Mouse (Mus musculus) adrenal gland (tissue): ENCODE data around the gene Ndufs7.
"Not testable (repeated sequence)": the region's sequence is repeated elsewhere in the genome, so short reads cannot be mapped to it uniquely, and the experiment has no call there.

Experiments used
- intact Hi-C: fragments of 180-260 bp; cut with DNase I; formaldehyde crosslinking; loops from one replicate; pipeline ENCODE4 v1.15.1; 2025

Ndufs7 gene

DNA sequence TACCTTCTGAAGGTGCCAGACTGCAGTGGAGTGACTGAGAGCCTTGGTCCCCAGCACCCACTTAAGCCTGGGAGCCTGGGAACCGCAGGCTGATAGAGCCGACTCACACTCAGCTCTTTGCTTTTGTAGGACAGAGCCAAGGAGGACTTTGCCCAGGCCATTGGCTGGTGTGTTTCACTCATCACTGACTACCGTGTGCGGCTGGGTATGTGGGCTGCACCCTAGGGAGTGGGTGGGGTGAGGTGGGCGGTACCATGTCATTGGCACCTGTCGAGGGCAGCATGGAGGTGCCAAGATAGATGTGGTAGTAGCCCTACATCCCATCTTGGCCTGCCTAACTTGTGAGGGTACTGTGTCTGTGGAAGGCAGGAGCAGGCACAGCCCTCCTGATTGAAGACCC is 9.1 kb upstream of the Ndufs7 start:
- intact Hi-C loops: no loop called here

GRCm38 (mm10) chr10:80242088-80242487 is 6.8 kb upstream of the Ndufs7 start:
- intact Hi-C loops: no loop called here

DNA sequence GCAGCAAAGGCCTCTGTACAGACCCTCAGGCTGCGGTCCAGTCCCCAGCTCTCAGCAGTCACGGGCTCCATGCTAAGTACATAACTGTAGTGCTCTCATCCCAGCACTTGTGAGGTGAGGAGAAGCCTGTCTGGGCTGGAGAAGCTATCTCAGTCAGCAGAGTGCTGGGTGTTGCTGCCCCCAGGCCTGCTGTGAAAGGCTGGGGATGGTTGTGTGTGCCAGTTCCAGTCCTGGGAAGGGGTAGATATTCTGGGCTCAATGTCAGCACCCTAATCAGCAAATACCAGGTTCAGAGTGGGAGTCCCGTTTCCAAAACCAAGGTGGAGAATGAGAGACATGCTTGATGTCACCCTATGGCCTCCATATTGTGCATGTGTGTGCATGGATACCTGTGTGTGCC is 6.3 kb upstream of the Ndufs7 start:
- intact Hi-C loops: no loop called here

GRCm38 (mm10) chr10:80244791-80245399 is 4.0 kb upstream of the Ndufs7 start:
- intact Hi-C loops: loop anchor here (1.0 to 2.0 kb wide), 2 partner anchors 48 to 70 kb away; no protein-coding TSS in a partner anchor

DNA sequence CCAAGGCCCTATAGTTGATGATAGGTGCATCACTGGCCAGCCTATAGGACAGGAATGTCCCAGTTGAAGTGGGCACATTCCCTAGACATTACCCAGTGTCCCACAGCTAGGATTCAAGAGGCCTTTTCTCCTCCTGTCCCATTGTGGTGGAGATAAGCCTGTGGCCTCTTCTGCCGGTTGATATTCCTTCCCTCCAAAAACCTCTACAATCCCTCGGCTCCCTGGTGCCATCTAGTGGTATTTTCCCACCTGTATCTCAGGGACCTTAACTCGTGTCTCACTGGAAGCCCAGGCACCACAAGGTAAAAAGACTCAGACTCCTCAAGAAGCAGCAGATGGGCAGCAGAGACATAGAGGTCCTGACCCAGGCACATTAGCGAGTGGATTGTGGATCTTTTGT is 3.3 kb upstream of the Ndufs7 start:
- intact Hi-C loops: loop anchor here (1.0 to 2.0 kb wide), 2 partner anchors 49 to 70 kb away; no protein-coding TSS in a partner anchor

DNA sequence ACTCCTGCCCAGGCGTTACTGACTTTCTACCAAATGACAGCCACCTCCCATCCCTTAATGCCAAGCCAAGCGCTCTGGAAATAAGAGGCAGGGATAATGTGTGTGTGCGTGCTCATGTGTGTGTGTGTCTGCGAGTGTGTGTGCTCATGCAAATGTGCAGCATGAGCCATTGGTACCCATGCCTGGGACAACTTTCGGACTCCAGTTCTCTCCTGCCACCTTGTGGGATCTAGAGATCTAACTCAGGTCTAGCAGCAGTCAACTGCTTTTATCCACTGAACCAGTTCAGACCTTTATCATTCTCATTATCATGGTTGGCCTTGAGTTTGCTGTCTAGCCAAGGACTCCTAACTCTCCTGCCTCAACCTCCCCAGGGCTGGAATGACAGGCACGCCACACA is 1.1 kb upstream of the Ndufs7 start:
- intact Hi-C loops: no loop called here

DNA sequence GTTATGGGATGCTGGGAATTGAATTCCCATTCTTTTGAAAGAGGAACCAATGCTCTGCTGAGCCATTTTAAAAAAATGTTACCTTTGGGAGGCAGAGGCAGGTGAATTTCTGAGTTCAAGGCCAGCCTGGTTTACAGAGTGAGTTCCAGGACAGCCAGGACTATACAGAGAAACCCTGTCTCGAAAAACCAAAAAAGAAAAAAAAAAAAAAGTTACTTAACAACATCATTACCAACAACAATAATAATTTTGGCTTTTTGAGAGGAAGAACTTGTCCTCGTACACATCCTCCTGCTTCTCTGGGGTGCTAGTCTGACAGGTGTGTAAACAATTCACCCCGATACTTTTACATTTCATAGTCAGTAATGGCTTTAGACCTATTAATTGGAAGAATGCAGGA is 484 bp upstream of the Ndufs7 start:
- intact Hi-C loops: not testable (repeated sequence)

GRCm38 (mm10) chr10:80250059-80250458 is 1.1 kb downstream of the Ndufs7 start:
- intact Hi-C loops: no loop called here

GRCm38 (mm10) chr10:80250573-80250972 is 1.7 kb downstream of the Ndufs7 start:
- intact Hi-C loops: no loop called here

GRCm38 (mm10) chr10:80252011-80252410 is 3.1 kb downstream of the Ndufs7 start:
- intact Hi-C loops: no loop called here

DNA sequence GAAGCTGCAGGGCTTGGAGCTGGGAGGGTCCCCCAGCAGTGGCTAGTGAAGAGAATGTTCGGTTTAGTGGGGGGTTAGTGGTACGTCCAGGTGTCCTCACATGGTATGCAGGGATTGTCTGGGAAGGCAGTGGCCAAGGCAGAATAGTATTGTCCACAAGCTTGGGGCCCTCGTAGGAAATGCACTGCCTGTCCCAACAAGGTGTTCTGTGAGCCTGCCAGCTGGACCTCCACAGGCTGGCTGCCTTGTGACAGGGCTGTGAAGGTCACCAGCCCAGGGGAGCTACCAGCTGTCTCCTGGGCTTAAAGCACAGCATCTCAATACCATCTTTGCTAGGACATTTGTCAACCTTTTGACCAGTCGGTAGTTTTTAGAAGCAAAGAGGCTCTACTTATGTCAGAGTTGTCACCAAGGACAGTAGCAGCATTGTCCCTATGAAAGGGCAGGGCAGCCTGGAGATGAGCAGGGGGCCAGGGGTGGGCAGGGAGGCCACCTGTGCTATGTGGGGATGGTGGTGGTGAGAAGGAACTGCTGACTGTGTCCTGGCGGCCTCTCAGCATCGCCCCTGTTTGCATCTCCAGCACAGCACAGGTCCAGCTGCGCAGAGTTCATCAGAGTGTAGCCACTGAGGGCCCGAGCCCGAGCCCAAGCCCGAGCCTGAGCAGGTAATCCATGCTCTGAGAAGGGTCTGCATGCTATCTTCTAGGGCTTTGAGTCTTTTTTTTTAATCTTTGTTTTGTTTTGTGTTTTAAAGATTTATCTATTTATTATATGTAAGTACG is 3.8 kb downstream of the Ndufs7 start:
- intact Hi-C loops: no loop called here

DNA sequence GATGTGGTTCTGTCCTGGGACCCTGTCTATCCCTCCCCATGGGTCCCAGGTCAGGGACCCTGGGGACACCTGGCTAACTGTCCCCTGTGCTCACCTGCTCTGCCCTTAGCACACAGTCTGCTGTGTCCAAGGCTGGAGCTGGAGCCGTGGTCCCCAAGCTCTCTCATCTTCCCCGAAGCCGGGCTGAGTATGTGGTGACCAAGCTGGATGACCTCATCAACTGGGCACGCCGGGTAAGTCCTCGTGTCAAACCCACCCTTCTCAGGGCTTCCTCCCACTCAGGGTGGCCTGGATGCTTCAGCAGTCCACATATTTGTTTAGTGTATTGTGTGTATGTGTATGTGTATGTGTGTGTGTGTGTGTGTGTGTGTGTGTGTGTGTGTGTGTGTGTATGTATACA is 4.6 kb downstream of the Ndufs7 start:
- intact Hi-C loops: no loop called here

DNA sequence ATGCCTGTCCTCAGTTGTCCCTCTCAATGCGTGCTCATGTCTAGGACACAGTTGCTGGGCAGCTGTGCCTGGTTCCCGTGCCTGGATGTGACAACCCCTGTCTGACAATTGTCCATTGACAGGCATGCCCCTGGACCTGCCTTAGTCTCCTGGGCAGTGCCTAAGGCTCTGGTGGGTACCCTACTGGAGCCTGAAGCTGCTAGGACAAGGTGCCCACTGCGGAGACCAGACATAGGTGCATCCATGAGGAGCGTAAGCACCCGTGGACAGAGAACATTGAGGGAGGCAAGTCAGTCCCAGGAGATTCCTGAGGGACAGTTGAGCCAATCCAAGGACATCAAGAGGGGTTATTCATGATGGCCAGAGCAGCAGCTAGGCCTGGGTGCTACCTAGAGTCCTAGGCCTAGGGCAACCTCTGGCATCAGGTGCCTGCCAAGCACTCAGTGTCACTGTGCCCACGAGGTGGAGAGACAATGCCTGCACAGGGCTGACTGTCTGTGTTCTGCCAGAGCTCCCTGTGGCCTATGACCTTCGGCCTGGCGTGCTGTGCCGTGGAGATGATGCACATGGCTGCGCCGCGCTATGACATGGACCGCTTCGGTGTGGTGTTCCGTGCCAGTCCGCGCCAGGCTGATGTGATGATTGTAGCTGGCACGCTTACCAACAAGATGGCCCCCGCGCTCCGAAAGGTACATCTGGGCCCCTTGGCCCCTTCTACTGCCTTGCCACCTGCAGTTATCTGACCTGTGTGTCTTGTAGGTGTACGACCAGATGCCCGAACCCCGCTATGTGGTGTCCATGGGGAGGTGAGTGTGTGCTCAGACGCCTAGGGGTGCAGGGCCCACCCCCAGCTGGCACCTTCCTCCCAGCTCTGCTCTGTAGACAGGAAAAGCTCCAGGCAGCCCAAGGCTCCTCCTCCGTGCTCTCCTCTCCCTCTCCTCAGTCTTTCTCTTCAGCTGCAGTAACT is 5.7 kb downstream of the Ndufs7 start:
- intact Hi-C loops: no loop called here

GRCm38 (mm10) chr10:80255881-80256535 is 7.1 kb downstream of the Ndufs7 start:
- intact Hi-C loops: no loop called here

DNA sequence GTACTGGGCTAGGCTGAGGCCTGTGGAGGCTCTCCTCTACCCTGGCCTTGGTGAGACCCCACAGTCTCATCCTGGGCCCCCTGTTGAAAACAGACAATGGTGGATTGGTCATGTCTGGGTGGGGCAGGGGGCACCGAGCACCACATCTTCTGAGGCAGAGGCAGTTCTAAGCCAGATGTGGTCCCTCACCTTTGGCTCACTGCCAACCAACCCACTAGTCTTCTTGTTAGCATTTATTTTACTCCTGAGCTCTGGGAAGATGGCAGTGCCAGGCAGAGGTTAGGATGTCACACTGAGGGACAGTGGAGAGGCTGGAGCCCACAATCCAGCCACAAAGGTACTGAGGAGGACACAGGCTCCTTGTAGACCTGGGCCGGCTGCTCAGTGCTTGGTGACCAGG is 9.0 kb downstream of the Ndufs7 start:
- intact Hi-C loops: no loop called here

GRCm38 (mm10) chr10:80258752-80259462 is 10.0 kb downstream of the Ndufs7 start:
- intact Hi-C loops: no loop called here

- intact Hi-C loops: no loop called here
These were observed 10.5 kb downstream of the Ndufs7 start for GRCm38 (mm10) chr10:80259463-80259805.

DNA sequence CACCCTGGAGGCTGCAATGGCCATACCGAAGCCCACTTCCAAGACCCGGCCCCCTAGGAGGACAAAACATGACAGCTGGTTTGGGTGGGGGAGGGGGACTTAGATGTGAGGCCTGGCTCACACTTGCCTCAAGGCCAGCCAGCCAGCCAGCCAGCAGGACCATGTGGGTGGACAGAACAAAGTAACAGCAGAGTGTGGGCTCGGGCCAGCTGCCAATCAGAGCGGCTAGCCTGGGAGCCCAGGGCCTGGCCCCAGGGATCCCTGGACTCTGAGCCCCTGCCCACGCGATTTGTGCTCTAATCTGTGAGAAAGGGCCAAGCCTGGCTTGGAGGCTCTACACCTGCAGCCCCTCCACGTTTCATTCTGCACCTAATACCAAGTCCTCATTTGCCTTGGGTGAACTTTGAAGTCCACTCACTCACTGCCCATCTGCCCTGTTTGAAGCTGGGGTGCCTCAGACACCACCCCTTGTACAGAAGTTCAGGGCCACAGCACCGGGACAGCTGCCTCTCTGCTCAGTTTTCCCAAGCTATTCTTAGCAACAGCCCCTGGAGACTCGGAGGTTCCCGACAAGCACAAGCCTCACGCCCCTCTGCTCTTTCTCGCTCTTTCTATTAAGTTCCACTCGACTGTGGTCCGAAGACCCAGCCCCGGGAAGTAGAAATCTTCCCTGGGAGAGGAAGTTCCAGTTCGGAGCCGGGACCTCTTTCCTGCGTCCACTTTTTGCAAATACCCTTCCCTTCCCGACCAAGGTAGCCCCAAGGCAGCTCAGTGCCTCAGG is 11.1 kb downstream of the Ndufs7 start:
- intact Hi-C loops: no loop called here

DNA sequence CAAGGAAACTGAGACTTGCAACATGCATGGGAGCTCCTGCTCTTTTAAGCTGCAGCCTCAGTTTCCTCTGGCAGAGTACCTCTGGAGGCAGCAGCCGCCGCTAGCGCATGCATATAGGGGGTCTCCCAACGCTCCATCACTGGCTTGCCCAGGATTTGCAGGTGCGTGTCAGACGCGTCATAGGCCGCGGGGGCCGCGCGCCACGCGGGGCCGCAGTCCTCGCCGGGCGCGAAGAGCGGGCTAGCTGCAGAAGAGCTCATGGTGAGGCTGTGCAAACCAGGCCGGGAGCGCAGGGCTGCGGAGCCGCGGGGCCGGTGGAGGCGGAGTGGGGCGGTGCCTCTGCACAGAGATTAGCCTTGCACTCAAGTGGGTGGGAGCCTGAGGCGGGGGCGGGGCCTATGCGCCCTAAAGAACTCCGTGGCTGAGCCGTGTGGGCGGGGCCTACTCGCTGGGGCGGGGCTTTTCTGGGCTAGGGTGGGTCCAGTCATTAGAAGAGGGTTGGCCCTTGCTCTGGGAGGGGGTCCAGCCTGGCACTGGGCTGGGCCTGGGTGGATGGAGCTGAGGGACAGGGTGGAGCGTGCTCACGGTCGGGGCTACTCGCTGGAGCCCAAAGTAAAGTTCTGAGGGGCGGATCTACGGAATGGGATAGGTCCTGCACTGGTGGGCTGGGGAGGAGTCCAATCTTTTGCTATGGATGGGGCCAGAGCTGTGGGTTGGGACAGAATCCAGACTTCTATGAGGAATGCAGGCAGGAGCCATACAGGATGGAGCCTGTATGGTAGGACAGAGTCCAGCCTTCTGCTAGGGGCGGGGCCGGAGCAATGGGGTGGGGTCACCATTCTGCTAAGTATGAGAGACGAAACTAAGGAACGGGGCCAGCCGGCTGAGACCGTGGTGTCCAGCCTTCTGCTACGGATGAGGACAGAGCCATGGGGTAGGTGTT is 12.0 kb downstream of the Ndufs7 start, which contains the start of the genes Gamt and Dazap1:
Gene Gamt (minus strand): TSS at position 371 of the 943 bp plus-strand sequence.
Gene Dazap1 (plus strand): TSS at position 845 of the 943 bp plus-strand sequence.
- intact Hi-C loops: no loop called here
